Mouse (Mus musculus): Measurements from ENCODE around the gene Kif11. TPM values are rescaled to one million over a fixed set of nuclear protein-coding genes. Genes with fewer than 3 reads are reported as not detected.

Gene Kif11
- total and polyA plus RNA-seq, 2 experiments from 2014 or later, result 10.8 to 31.4 TPM

DNA sequence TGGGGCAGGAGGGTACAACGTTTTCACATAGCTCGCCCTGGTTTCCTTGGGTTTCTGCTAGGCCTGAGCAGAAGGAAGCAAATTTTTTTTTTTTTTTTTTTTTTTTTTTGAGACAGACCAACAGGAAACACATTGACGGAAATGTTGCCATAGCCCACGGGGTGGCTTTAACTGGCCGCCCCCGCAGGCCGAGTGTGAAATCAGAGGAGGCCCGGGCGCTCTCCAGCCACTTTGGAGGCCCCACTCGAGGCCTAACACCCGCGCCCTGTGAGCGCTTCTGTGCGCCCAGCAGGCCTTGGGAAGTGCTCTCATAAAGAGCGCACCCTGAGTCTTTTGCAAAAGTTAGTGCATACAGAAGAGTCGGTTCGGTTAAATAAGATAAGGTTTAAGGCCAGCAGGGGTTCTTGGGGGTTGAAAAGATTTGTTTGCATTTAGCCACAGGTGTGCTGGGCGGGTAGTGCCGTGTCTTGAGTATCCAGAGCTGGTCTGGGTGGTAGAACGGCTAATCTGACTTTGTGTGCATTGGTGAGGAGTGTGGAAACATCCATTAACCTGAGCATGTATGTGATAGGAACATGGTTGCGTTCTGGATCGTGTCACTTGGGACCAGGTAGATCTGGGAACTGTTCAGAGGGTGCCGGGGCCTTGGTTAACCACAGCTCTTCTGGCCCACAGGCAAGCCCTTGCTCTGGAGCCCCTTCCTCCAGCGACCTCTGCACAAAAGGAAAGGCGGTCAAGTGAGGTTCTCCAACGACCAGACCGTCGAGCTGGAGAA, 60.5 kb downstream of the Kif11 start:
- H3K4me2 ChIP-seq (ENCODE audit: low read depth, low read length), result peak overlapping the region; percentile 78
- no peak overlapping the region for H3K27ac ChIP-seq (ENCODE audit: low read depth)
- H3K9ac ChIP-seq (replicated peaks; ENCODE audit: low read depth, low read length), result no peak overlapping the region
- peaks cover 76% of the 10 kb centered on the region for H3K27me3 ChIP-seq (ENCODE audit: control insufficient read depth, insufficient read depth, low read length)
- TF ChIP-seq EP300 (IDR thresholded peaks at IDR 0.05; ENCODE audit: low read depth), result no peak
- TF ChIP-seq CTCF (IDR thresholded peaks at IDR 0.05; ENCODE audit: low read depth), result no peak
- H3K4me3 ChIP-seq (ENCODE audit: low read depth, low read length), result peak overlapping the region; percentile 64
- ATAC-seq (ENCODE audit: insufficient read depth, low read depth) (no peak), DNase-seq (ENCODE audit: low spot score) (no peak)
- no peaks in the 10 kb centered on the region for H3K36me3 ChIP-seq (replicated peaks; ENCODE audit: control insufficient read depth, insufficient read depth, low read length)
- H3K9me3 ChIP-seq (replicated peaks; ENCODE audit: control insufficient read depth, low read length), result no peaks in the 10 kb centered on the region
- no peaks in the 10 kb centered on the region for H3K4me1 ChIP-seq (ENCODE audit: control insufficient read depth, insufficient read depth)
- 39% methylated on average over 28 of the region's 28 CpGs for WGBS

DNA sequence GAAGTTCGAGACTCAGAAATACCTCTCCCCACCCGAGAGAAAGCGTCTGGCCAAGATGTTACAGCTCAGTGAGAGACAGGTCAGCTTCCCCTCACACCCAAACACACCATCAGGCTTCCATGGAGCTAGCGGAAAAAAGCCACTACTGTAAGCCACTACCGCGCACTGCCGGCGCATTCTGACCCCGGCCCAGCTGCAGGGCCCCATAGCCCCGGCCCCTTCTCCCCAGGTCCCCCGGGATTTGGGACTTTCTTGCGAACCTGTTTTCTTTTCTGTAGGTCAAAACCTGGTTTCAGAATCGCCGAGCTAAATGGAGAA, 61.0 kb downstream of the Kif11 start:
- no peak overlapping the region for H3K27ac ChIP-seq (ENCODE audit: low read depth)
- peaks cover 71% of the 10 kb centered on the region for H3K27me3 ChIP-seq (ENCODE audit: control insufficient read depth, insufficient read depth, low read length)
- no peaks in the 10 kb centered on the region for H3K9me3 ChIP-seq (replicated peaks; ENCODE audit: control insufficient read depth, low read length)
- H3K9ac ChIP-seq (replicated peaks; ENCODE audit: low read depth, low read length), result no peak overlapping the region
- TF ChIP-seq EP300 (IDR thresholded peaks at IDR 0.05; ENCODE audit: low read depth), result no peak
- no peak for TF ChIP-seq CTCF (IDR thresholded peaks at IDR 0.05; ENCODE audit: low read depth)
- 31% methylated on average over 14 of the region's 14 CpGs for WGBS
- no peak for DNase-seq (ENCODE audit: low spot score)
- no peaks in the 10 kb centered on the region for H3K4me1 ChIP-seq (ENCODE audit: control insufficient read depth, insufficient read depth)
- H3K36me3 ChIP-seq (replicated peaks; ENCODE audit: control insufficient read depth, insufficient read depth, low read length), result no peaks in the 10 kb centered on the region
- ATAC-seq (ENCODE audit: insufficient read depth, low read depth), result no peak
- H3K4me3 ChIP-seq (ENCODE audit: low read depth, low read length), result 0 out of 2 replicates have a peak overlapping the region, but pooled peaks have one; percentile 0
- peak overlapping the region; percentile 12 for H3K4me2 ChIP-seq (ENCODE audit: low read depth, low read length)

DNA sequence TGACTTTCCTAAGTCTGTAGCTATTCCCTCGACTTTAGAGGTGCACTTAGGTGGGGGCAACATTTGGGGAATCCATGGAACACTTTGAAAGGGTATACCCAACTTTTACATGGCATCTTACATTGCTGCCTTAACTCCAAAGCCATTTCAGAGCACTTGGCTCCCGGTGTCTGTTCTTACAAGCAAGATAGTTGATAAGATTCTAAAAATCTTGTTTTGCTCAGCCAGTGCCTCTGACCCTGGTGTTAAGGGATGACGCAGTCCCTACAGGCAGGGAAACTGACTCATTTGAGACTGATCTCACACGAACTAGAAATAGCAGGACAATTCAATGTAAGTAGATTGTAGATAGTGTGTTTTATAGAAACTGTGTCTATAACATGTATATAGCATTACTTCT, 64.0 kb downstream of the Kif11 start:
- Histone ChIP-seq H3K4me1 (ENCODE audit: control insufficient read depth, insufficient read depth) (peaks cover 4% of the 10 kb centered on the region; the same call in 1 of the 2 replicates), H3K9me3 (replicated peaks; ENCODE audit: control insufficient read depth, low read length) (no peaks in the 10 kb centered on the region), H3K9ac (replicated peaks; ENCODE audit: low read depth, low read length) (no peak overlapping the region), H3K27me3 (ENCODE audit: control insufficient read depth, insufficient read depth, low read length) (peaks cover 43% of the 10 kb centered on the region), H3K4me3 (ENCODE audit: low read depth, low read length) (no peak overlapping the region), H3K4me2 (ENCODE audit: low read depth, low read length) (no peak overlapping the region), H3K36me3 (replicated peaks; ENCODE audit: control insufficient read depth, insufficient read depth, low read length) (no peaks in the 10 kb centered on the region), H3K27ac (ENCODE audit: low read depth) (no peak overlapping the region)
- ATAC-seq (ENCODE audit: insufficient read depth, low read depth) (no peak), DNase-seq (ENCODE audit: low spot score) (no peak)
- 58% methylated on average over 4 of the region's 4 CpGs for WGBS
- no peak for TF ChIP-seq EP300 (IDR thresholded peaks at IDR 0.05; ENCODE audit: low read depth)
- no peak for TF ChIP-seq CTCF (IDR thresholded peaks at IDR 0.05; ENCODE audit: low read depth)

DNA sequence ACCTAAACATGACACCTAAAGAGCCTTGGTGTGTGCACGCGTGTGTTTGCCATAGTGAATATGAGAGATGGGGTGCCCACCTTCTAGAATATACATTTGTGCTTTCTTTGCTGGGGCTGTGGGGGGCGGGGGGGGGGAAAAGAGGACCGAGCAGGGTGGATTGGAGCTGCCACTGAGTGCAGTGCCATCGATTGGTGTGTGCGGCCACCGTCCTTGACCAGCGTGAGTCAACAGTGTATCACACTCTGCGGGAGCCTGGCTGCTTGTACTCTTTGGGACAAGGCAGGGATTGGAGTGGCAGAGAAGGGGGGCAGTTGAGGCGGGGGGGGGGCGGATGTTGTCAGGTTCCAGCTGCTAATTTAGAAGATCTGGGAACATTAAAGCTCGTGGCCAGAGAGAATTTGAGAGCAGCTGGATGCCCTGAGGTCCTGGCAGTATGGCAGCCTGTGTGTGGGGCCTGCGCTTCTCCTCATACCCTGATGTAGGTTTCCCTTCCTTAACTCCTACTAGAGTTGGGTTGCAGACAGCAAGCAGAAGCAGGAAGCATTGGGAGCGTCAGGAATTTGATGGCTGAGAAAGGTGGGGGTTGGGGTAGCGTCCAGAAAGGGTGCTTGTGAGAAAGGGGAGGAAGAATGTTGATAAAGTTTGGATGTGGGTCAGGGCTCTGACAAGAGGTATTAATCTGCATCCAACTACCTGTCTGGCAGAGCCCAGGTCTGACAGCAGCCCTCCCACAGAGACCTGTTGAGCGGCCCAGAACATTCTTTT, 64.7 kb downstream of the Kif11 start:
- H3K4me3 ChIP-seq (ENCODE audit: low read depth, low read length), result no peak overlapping the region
- ATAC-seq (ENCODE audit: insufficient read depth, low read depth) (no peak), DNase-seq (ENCODE audit: low spot score) (no peak)
- 65% methylated on average over 16 of the region's 16 CpGs for WGBS
- H3K36me3 ChIP-seq (replicated peaks; ENCODE audit: control insufficient read depth, insufficient read depth, low read length), result no peaks in the 10 kb centered on the region
- TF ChIP-seq EP300 (IDR thresholded peaks at IDR 0.05; ENCODE audit: low read depth) (no peak), CTCF (IDR thresholded peaks at IDR 0.05; ENCODE audit: low read depth) (no peak)
- H3K4me2 ChIP-seq (ENCODE audit: low read depth, low read length), result no peak overlapping the region
- peaks cover 36% of the 10 kb centered on the region for H3K27me3 ChIP-seq (ENCODE audit: control insufficient read depth, insufficient read depth, low read length)
- peaks cover 4% of the 10 kb centered on the region; the same call in 1 of the 2 replicates for H3K4me1 ChIP-seq (ENCODE audit: control insufficient read depth, insufficient read depth)
- H3K27ac ChIP-seq (ENCODE audit: low read depth), result no peak overlapping the region
- H3K9ac ChIP-seq (replicated peaks; ENCODE audit: low read depth, low read length), result no peak overlapping the region
- no peaks in the 10 kb centered on the region for H3K9me3 ChIP-seq (replicated peaks; ENCODE audit: control insufficient read depth, low read length)

DNA sequence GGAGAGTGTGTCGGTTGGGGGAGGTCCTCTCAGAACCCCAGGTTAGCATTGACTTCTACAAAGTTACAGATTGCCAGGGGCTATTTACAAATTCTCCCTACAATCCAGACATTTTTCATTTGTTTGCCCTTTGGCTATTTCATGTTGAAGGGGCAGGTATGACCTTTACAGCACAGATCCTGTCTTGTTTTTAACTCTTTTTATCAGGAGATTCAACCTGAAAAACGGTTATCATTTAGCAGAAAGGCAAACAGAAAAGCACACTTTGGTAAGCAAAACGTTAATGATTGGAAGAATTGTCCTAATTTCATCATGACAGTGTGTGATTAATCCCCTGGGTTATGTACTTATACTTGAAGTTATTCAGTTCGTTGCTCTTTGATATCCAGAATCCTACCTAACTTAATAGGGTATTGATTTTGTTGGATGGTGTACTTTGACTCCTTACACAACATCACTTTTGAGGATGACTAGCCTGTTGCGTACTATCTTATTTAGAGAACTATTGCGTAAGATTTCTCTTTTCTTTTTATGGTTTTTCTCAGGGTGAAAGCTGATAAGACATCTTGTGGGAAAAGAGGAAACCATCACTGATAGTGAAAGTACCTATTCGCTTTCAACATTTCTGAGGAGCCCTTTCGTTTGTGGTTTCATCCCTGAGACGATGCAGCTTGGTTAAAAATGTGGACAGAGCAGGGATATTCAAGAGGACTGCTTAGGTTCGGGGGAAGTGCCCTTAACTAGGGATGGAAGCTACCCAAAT, 66.5 kb downstream of the Kif11 start:
- H3K27ac ChIP-seq (ENCODE audit: low read depth), result no peak overlapping the region
- no peaks in the 10 kb centered on the region for H3K9me3 ChIP-seq (replicated peaks; ENCODE audit: control insufficient read depth, low read length)
- TF ChIP-seq CTCF (IDR thresholded peaks at IDR 0.05; ENCODE audit: low read depth) (no peak), EP300 (IDR thresholded peaks at IDR 0.05; ENCODE audit: low read depth) (no peak)
- DNase-seq (ENCODE audit: low spot score) (no peak), ATAC-seq (ENCODE audit: insufficient read depth, low read depth) (no peak)
- no peak overlapping the region for H3K9ac ChIP-seq (replicated peaks; ENCODE audit: low read depth, low read length)
- no peak overlapping the region for H3K4me2 ChIP-seq (ENCODE audit: low read depth, low read length)
- no peaks in the 10 kb centered on the region for H3K36me3 ChIP-seq (replicated peaks; ENCODE audit: control insufficient read depth, insufficient read depth, low read length)
- peaks cover 18% of the 10 kb centered on the region for H3K27me3 ChIP-seq (ENCODE audit: control insufficient read depth, insufficient read depth, low read length)
- peaks cover 4% of the 10 kb centered on the region; the same call in 1 of the 2 replicates for H3K4me1 ChIP-seq (ENCODE audit: control insufficient read depth, insufficient read depth)
- no peak overlapping the region for H3K4me3 ChIP-seq (ENCODE audit: low read depth, low read length)
- 62% methylated on average over 10 of the region's 10 CpGs for WGBS
